Mouse (Mus musculus): ENCODE results near the gene Nkpd1.

GRCm38 (mm10) chr7:19469404-19469803 is 48.2 kb upstream of the Nkpd1 start:
- no peak for TF ChIP-seq CTCF (IDR thresholded peaks at IDR 0.05)
- TF ChIP-seq EP300 (IDR thresholded peaks at IDR 0.05; ENCODE audit: insufficient read depth, low read depth, low read length), result no peak
- TF ChIP-seq POLR2A (IDR thresholded peaks at IDR 0.05; ENCODE audit: insufficient read depth, low read depth, low read length), result no peak
